Mouse (Mus musculus) thymus, postnatal 36 days (tissue): Measurements from ENCODE around the gene Tox4.
A peak's percentile ranks its signal among the peaks of the same experiment; 100 is the strongest.

Source experiments
- DNase-seq, 2 experiments: peaks; one replicate each; pipeline ENCODE4 v3.0.0; 2022; ENCODE audit warnings: mixed read lengths in 2 of 2

Tox4 gene

DNA sequence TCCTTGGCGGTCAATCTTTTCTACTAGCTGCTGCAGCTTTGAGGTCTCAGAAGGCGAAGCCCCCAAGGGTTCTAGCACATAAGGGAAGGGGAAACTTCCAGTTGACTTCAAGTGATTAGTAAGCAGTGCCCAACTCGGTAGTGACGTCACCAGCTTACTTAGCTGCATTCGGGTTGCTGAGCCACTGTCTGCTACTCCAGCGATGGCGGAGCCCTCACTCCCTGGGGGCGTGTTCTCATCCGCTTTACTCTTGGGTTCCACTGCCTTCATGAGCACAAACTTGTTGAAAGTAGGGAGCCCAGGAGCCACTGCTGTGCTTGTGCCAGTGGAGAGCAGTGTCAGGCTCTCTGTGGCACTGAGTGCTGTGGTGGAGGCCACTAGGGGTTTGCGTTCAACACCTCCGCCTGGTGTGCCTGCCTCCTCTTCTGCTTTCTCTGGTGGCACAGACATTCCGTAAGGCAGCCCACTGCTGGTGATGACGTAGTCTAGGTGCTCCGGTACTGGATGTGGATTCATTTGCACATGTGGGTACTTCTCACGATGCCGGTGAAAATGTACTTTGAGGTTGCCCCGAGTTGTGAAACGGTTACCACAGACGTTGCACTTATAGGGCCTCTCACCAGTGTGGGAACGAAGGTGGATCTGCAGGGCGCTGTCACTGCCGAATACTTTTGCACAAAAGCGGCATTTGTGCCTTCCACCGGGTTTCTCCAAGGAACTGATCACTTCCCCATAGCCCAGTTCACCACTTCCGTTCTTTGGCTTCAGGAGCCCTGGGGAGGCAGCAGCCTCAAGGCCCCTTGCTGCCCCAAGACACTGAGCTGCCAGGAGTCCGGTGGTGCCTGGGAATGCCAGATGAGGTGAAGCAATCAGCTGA lies 35.2 kb downstream of the Tox4 start:
- no peak for DNase-seq

DNA sequence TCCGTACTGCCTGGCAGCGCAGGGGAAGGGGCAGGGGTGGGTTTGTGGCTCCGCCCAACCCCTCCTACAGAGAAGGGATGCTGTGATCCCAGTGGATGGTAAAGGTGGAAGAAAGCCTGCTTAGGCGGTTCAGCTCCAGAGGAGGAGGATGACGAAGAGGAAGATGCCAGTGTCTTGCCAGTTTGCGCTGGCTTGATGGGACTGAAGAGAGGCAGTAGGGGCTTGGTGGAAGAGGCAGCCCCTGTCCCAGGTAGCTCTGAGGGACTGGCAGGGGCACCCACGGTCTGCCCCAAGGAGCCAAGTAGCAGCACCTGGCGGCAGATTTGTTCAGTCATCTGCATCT lies 35.8 kb downstream of the Tox4 start:
- no peak for DNase-seq

DNA sequence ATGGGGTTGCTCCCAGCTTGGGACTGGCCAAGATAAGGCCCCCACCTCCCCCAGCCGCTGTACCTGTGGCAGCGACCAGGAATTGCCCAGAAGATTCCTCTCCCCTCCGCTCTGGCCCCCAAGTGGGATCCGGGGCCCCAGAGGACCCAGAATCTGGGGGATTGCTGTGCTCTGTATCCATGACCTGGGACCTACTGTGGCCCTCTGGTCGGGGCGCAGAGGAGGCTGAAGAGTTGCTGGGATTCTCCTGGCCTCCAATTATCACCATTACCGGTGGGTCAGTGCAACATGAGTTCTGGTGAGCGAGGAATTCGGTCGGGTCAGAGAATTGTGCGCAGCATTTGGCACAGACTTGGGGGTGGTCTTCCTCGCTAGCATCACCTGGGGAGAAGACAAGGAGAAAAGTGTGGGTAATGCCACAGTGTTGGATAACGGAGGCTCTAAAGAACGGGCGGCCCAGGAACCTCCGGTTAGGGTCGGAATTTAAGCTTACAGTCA lies 36.4 kb downstream of the Tox4 start:
- DNase-seq, result no peak

DNA sequence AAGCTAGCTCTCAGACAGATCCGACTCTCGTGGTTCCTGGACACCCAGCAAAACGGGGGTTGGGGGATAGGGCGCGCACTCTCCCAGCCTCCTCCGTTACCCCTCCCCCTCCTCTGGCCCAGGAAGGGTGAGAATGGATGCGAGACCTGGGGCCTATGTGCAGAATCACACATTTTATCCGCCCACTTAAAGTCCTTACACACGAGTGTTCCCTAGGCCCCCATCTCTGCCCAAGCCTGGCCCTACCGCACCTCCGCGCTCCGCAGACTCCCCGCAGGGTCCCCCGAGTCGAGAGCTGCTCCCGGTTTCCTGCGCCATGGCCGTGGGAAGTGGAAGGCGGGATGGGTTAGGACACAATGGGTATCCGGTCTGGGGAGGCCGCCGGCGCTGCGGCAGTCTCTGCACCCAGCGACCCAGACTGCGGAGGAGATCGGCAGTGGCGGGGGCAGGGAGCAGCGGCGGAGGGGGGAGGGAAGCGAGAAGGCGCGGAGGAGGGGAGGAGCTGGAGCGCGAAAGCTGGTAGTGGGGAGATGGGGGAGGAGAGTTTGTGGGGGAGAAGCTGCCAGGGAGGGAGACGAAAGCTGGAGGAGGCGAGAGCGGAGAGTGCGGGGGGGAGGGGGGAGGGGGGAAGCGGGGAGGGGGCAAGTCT lies 37.0 kb downstream of the Tox4 start:
- DNase-seq, result peak; percentile 80 to 85

DNA sequence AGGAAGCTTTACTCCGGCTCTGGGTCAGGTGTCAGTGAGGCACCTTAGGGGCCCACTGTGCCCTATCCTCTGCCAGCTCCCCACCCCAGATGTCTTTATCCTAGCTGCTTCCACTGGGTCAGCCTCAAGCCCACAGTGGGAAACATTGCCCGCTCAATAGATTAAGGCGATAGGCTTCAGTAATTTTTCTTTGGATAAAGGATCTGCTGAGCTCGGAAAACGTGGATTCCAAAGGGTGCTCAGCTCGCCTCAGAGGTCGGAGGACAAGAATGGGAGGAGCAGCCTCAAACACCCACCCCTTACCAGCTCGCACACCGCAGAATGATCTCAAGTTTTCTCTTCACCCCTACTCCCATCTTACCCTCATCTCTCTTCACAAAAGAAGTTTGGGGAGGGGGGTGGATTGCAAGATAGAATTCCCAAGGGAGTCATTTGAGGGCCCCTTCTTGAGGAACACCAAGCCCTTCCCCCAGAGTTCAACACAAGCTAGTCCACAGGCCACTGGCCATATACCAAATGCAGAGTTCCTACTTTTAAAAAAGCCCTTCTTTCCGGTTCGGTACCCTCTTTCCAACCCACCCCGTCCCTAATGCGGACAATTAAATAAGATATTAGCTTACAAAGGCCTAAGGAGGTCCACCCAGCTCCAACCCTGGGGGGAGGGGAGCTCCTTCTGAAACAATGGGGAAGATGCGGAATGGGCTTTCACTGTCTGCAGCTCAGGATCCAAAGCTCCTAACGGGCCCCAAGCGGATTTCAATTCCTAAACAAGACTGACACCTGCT lies 37.7 kb downstream of the Tox4 start:
- DNase-seq, result no peak

DNA sequence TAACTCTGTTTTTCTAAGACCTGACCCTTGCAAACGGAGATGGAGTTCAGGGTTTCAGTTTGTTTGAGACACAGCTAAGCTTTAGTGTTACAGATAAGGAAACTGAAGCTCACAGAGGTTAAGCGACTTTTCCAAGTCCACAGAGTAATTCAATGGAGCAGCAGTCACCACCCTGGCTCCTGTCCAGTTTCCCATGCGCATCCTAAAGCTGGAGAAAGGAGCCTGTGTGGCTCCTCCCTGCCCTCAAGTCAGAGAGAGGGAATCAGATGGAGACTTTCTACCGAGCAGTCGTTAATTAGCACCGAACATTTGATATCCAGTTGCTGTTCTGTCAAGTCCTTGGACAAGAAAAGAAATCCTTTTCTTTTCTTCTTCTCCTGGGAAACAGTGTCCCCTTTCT lies 40.4 kb downstream of the Tox4 start:
- DNase-seq, result no peak

DNA sequence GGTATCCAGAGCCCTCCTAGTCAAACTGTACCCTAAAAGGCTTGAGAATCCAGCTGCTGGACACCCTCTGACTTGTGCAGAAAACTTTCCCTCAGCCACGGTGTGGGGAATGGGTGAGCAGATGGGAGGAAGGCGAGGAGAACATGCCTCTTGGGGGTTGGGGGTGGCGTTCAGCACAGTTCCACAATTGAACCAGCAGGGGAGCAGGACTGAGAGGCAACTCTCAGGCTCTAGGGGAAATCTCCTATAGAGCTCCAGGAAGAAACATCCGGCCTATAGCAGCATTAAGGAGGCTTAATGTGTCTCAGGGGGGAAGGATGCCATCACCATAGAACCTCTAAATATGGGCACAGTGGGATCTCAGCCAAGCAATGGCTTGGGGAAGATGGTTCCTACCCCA lies 46.9 kb downstream of the Tox4 start:
- no peak for DNase-seq

DNA sequence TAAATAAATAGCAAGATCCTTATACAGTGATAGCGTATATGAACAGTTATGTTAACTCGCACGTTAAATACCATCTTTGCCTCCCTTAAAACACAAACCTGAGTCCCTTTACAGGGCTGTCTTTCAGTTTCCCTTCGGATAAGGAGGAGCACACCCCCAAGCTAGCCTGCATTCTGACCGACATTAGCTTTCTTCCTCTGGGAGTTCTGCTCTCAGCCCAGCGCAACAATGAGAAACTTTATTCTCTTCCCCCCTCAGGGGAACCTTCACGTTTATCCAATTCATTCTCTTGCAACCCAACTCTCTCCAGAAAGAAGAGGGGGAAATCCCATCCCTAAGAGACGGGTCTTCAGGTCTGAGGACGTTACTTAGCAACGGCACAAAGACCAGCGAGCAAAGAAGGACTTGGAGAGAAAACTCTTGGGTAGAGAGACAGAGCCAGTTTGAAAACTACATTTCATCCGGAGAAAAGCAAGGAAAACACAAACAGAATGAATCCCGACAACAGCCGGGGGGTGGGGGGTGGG lies 48.5 kb downstream of the Tox4 start:
- DNase-seq, result no peak

DNA sequence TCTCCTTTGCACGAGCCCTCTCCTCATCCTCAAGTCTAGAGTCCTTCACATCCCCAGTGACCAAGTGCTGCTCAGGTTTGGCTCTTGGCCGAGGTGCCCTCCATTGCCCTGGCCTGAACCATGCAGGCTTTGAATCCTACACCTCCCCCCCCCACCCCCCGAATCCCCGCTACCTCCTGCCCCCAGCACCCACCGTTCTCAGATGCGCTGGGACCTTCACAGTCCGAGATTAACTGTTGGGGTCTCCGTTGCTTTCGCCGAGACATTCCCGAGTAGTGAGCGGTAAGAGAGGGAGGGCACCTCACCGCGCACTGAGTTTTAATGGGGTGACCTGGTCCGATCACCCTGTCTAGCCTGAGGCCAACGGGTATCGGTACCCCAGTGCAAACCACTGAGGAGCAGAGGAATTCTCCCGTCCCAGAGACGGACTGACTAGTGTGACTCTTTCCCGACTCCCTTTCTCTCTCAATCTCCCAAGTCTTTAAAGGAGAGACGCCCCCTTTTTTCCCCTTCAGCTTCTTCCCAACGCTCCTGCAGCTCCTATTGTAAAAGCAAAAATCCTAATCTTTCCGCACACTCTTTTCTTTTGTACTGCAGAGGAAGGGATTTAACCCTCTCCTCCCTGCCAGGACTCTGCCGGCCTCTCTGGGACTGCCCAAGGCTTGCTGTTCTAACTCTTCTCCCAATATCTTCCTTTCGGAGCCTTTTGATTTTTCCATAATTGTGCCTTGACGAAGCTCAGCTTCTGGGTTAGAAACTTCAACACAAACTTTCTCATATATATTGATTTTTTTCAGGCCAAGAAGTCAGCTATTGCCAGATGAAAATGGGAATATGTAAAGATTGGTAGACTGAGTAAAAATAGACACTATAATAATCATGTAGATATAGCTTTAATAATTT lies 49.2 kb downstream of the Tox4 start, which contains the start of gene Sall2:
Sall2 (minus strand) TSS at position 853 of the 903 bp plus-strand sequence.
- no peak for DNase-seq

DNA sequence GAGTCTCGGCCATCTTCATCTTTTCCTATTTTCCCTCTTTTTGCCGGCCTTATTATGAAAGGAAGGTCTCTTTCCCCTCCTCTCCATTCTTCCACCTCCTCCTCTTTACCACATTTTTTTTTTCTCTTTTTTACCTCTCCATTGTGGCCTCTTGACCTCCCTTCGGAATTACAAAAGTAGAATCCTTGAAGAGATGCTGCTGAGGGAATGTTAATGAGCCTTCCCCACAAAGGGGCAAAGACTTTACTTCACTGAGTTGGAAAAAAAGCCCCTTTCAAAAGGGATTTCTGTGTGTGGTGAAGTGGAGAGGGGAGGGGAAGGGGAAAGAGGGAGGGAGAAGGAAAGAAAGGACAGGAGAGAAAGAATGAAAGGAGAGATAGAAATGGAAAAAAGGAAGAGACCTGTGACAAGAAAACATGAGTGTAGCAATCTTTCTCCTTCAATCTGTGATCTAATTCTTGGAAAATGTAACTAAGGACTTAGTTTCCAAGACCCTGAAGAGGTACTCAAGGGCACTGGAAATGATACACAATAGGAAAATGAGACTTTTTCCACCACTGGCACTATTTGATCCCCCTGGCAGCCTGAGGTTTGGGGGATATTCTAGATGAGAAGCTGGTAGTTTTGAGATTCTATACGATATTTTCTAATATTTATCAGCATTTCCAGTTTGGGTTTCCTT lies 52.3 kb downstream of the Tox4 start:
- DNase-seq, result no peak

DNA sequence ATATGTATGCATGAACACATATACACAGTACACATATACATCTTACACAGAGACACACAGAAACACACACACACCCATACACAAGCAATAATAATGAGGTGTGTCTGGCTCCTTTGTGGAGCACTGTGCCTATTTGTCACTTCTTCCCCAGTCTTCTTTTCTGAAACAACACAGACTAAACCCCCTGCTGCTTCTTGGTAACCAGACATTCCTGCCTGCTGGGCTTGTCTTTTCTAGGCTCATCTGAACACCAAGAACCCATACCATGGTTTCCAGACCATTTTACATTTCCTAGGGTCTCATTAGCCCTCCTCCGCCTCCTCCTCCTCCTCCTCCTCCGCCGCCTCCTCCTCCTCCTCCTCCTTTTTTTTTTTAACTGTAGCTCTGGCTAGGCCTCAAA lies 53.2 kb downstream of the Tox4 start:
- DNase-seq, result no peak

DNA sequence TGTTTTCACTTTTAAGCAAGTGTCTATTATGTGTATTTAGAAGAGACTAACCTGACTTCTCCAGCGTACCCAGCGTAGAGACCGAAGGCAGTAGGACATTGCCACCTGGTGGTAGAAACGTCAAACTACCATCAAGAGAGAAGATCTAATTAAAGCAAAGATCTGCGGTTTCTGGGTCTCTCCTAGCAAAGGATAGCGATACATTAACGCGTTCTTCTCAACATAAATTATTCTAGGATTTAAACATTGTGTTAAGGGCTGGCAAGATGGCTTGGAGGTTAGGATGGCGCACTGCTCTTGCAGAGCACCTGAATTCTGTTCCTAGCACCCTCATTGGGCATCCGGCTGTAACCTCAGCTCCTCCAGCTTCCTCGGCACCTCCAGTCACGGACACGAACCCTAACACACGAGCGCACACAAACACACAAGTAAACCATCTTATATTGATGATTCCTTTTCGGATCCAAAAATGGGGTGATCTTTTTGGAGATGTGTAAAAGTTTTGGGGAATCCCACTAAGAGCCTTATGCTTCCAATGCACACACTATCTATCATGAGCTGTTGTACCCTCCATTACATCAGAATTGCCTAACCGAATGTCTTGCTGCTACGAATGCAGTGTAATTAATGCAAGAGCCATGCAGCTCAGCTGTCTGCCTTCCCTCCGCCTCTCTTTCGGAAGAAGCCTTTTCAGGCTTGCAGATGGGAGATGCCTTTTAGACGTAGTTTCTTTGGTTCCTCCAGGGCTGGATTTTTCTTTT lies 60.0 kb downstream of the Tox4 start:
- peak; percentile 24 to 26 for DNase-seq

DNA sequence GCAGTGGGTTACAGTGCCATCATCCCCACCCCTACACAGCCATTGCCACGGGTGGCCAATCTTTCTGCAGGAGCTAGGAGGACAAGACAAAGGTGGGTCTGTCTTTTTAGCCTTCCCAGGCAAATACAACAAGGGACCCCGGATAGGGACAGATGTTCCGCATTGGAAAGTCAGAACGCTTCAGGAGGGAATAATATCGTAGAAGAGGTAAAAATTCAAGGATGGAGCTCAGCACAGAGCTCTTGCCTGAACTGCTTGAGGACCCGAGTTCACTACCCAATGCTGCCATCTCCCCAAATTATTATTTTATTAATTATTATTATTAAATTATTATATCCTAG lies 60.5 kb downstream of the Tox4 start:
- no peak for DNase-seq
